Mouse (Mus musculus): ENCODE results near the gene Tm6sf2. TPM values are rescaled to one million over a fixed set of nuclear protein-coding genes. Genes with fewer than 3 reads are reported as not detected.
A peak's percentile ranks its signal among the peaks of the same experiment; 100 is the strongest.

The Tm6sf2 gene
- polyA plus RNA-seq, 1 experiment from 2014 or later, result 1.3 TPM

- Histone ChIP-seq H3K4me3 (replicated peaks) (no peak overlapping the region), H3K27me3 (peaks cover 12% of the 10 kb centered on the region), H3K4me2 (no peak overlapping the region), H3K4me1 (0 out of 2 replicates have a peak, but pooled peaks cover 7% of the 10 kb centered on the region), H3K27ac (no peak overlapping the region), H3K9me3 (no peaks in the 10 kb centered on the region), H3K9ac (no peak overlapping the region), H3K36me3 (replicated peaks) (peaks cover 43% of the 10 kb centered on the region)
- 61% methylated on average over 8 of the region's 8 CpGs for WGBS
- no peak for ATAC-seq (ENCODE audit: low FRiP score)
Observed at GRCm38 (mm10) chr8:70073120-70073519, 396 bp downstream of the Tm6sf2 start.

GRCm38 (mm10) chr8:70073682-70074081, 958 bp downstream of the Tm6sf2 start:
- H3K9ac ChIP-seq, result no peak overlapping the region
- no peaks in the 10 kb centered on the region for H3K9me3 ChIP-seq
- H3K36me3 ChIP-seq (replicated peaks), result peaks cover 38% of the 10 kb centered on the region
- no peak for ATAC-seq (ENCODE audit: low FRiP score)
- H3K4me2 ChIP-seq, result no peak overlapping the region
- H3K27me3 ChIP-seq, result peaks cover 12% of the 10 kb centered on the region
- WGBS, result 90% methylated on average over 1 of the region's 1 CpGs
- no peak overlapping the region for H3K27ac ChIP-seq
- no peak overlapping the region for H3K4me3 ChIP-seq (replicated peaks)
- 0 out of 2 replicates have a peak, but pooled peaks cover 7% of the 10 kb centered on the region for H3K4me1 ChIP-seq

GRCm38 (mm10) chr8:70081976-70082375, 9.3 kb downstream of the Tm6sf2 start:
- Histone ChIP-seq H3K27me3 (peaks cover 57% of the 10 kb centered on the region), H3K9me3 (no peaks in the 10 kb centered on the region), H3K4me3 (replicated peaks) (no peak overlapping the region), H3K4me1 (peaks cover 22% of the 10 kb centered on the region), H3K9ac (no peak overlapping the region), H3K4me2 (no peak overlapping the region), H3K27ac (no peak overlapping the region), H3K36me3 (replicated peaks) (no peaks in the 10 kb centered on the region; the same call in 1 of the 2 replicates)
- ATAC-seq (ENCODE audit: low FRiP score), result no peak
- 94% methylated on average over 2 of the region's 2 CpGs for WGBS

GRCm38 (mm10) chr8:70083285-70083684, 10.6 kb downstream of the Tm6sf2 start, which contains the start of gene Hapln4:
Gene Hapln4, plus strand, starts transcription at chr8:70083457.
- no peaks in the 10 kb centered on the region; the same call in 1 of the 2 replicates for H3K36me3 ChIP-seq (replicated peaks)
- peak within 1 kb of the TSS; percentile 21; the same call in 1 of the 2 replicates for H3K9ac ChIP-seq
- no peak within 1 kb of the TSS for H3K27ac ChIP-seq
- H3K4me3 ChIP-seq (replicated peaks), result peak within 1 kb of the TSS; percentile 40
- peak; percentile 9; the same call in 1 of the 2 replicates for ATAC-seq (ENCODE audit: low FRiP score)
- under 1% methylated on average over 26 of the region's 26 CpGs for WGBS
- peak within 1 kb of the TSS; percentile 69 for H3K4me2 ChIP-seq
- H3K27me3 ChIP-seq, result peaks cover 70% of the 10 kb centered on the region
- H3K9me3 ChIP-seq, result no peaks in the 10 kb centered on the region
- peaks cover 32% of the 10 kb centered on the region for H3K4me1 ChIP-seq

GRCm38 (mm10) chr8:70084191-70085065, 11.7 kb downstream of the Tm6sf2 start:
- Histone ChIP-seq H3K27ac (no peak overlapping the region), H3K36me3 (replicated peaks) (no peaks in the 10 kb centered on the region), H3K27me3 (peaks cover 81% of the 10 kb centered on the region), H3K4me1 (peaks cover 39% of the 10 kb centered on the region), H3K4me2 (peak overlapping the region; percentile 69), H3K4me3 (replicated peaks) (peak overlapping the region; percentile 40), H3K9ac (peak overlapping the region; percentile 21; the same call in 1 of the 2 replicates), H3K9me3 (no peaks in the 10 kb centered on the region)
- ATAC-seq (ENCODE audit: low FRiP score), result no peak
- WGBS, result under 1% methylated on average over 71 of the region's 71 CpGs

GRCm38 (mm10) chr8:70086151-70086550, 13.4 kb downstream of the Tm6sf2 start:
- Histone ChIP-seq H3K27ac (no peak overlapping the region), H3K36me3 (replicated peaks) (no peaks in the 10 kb centered on the region), H3K9ac (no peak overlapping the region), H3K4me3 (replicated peaks) (no peak overlapping the region), H3K27me3 (peaks cover 96% of the 10 kb centered on the region), H3K9me3 (no peaks in the 10 kb centered on the region), H3K4me2 (no peak overlapping the region), H3K4me1 (peaks cover 45% of the 10 kb centered on the region)
- WGBS, result 36% methylated on average over 1 of the region's 1 CpGs
- no peak for ATAC-seq (ENCODE audit: low FRiP score)

GRCm38 (mm10) chr8:70087237-70087636, 14.5 kb downstream of the Tm6sf2 start:
- Histone ChIP-seq H3K9me3 (no peaks in the 10 kb centered on the region), H3K4me2 (no peak overlapping the region), H3K36me3 (replicated peaks) (no peaks in the 10 kb centered on the region), H3K4me3 (replicated peaks) (peak overlapping the region; percentile 44; the same call in 1 of the 2 replicates), H3K27me3 (peaks cover 87% of the 10 kb centered on the region), H3K27ac (no peak overlapping the region), H3K4me1 (peaks cover 45% of the 10 kb centered on the region), H3K9ac (no peak overlapping the region)
- WGBS, result 7% methylated on average over 7 of the region's 7 CpGs
- peak; percentile 5; the same call in 1 of the 2 replicates for ATAC-seq (ENCODE audit: low FRiP score)

GRCm38 (mm10) chr8:70087836-70088650, 15.3 kb downstream of the Tm6sf2 start:
- Histone ChIP-seq H3K9ac (peak overlapping the region; percentile 56), H3K27me3 (peaks cover 80% of the 10 kb centered on the region), H3K9me3 (no peaks in the 10 kb centered on the region), H3K4me1 (peaks cover 45% of the 10 kb centered on the region), H3K36me3 (replicated peaks) (no peaks in the 10 kb centered on the region), H3K4me3 (replicated peaks) (peak overlapping the region; percentile 44), H3K27ac (no peak overlapping the region), H3K4me2 (peak overlapping the region; percentile 85)
- peak; percentile 81 for ATAC-seq (ENCODE audit: low FRiP score)
- 2% methylated on average over 56 of the region's 56 CpGs for WGBS

- ATAC-seq (ENCODE audit: low FRiP score), result no peak; the same call in 1 of the 2 replicates
- H3K4me1 ChIP-seq, result peaks cover 32% of the 10 kb centered on the region
- H3K36me3 ChIP-seq (replicated peaks), result peaks cover 6% of the 10 kb centered on the region
- no peak overlapping the region for H3K27ac ChIP-seq
- peaks cover 69% of the 10 kb centered on the region for H3K27me3 ChIP-seq
- H3K9ac ChIP-seq, result no peak overlapping the region
- WGBS, result 57% methylated on average over 9 of the region's 9 CpGs
- H3K4me3 ChIP-seq (replicated peaks), result no peak overlapping the region
- no peaks in the 10 kb centered on the region for H3K9me3 ChIP-seq
- no peak overlapping the region for H3K4me2 ChIP-seq
Observed at GRCm38 (mm10) chr8:70089296-70089960, 16.7 kb downstream of the Tm6sf2 start.

- peaks cover 38% of the 10 kb centered on the region for H3K36me3 ChIP-seq (replicated peaks)
- ATAC-seq (ENCODE audit: low FRiP score), result no peak
- H3K9ac ChIP-seq, result no peak overlapping the region
- H3K9me3 ChIP-seq, result peaks cover 3% of the 10 kb centered on the region
- 62% methylated on average over 8 of the region's 8 CpGs for WGBS
- H3K4me3 ChIP-seq (replicated peaks), result no peak overlapping the region
- H3K4me1 ChIP-seq, result peaks cover 18% of the 10 kb centered on the region
- H3K4me2 ChIP-seq, result no peak overlapping the region
- H3K27me3 ChIP-seq, result peaks cover 36% of the 10 kb centered on the region
- H3K27ac ChIP-seq, result no peak overlapping the region
Observed at GRCm38 (mm10) chr8:70092786-70093185, 20.1 kb downstream of the Tm6sf2 start.

GRCm38 (mm10) chr8:70099276-70099675, 26.6 kb downstream of the Tm6sf2 start:
- Histone ChIP-seq H3K9me3 (peaks cover 6% of the 10 kb centered on the region), H3K4me2 (no peak overlapping the region), H3K4me1 (no peaks in the 10 kb centered on the region), H3K4me3 (replicated peaks) (no peak overlapping the region), H3K27ac (no peak overlapping the region), H3K27me3 (no peaks in the 10 kb centered on the region; the same call in 1 of the 2 replicates), H3K9ac (no peak overlapping the region), H3K36me3 (replicated peaks) (peaks cover 95% of the 10 kb centered on the region)
- no peak for ATAC-seq (ENCODE audit: low FRiP score)
- WGBS, result 83% methylated on average over 8 of the region's 8 CpGs
